Mouse (Mus musculus) cerebellum, postnatal 25 days (tissue): ENCODE measurements around the gene Ivd.

Experiments
- DNase-seq, 2 experiments: peaks; one replicate each; pipeline ENCODE4 v3.0.0; 2021; ENCODE audit warnings: mixed read lengths in 2 of 2

Ivd gene

DNA sequence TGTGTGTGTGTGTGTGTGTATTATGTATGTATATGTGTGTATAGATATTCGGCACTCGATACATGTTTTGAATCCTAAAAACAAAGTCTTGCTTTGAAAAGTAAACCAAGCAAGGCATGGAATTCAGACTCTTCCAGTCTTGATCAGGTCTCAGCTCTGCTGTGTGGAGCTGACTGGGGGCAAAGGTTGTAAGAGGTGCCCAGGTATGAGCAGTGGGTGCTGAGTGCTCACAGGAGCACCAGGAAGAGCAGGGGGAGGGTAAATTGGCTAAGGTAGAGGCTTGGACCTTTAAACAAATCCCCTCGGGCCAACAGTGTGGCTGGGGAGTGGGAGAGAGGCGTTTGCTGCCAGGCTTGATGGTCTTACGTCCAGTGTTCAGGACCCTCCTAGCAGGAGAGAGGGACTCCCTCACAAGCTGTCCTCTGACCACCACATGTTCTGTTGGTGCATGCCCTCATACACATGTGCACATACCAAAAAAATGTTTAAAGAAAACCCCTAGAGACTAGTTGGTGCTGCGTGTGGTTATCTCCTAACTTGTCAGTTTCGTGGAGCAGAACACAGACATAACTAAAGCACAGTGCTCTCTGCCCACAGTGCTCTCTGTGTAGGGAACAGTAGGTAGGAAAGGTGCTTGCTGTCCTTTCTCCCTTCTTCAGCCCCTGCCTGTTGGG lies 49.0 kb downstream of the Ivd start:
- no peak for DNase-seq

DNA sequence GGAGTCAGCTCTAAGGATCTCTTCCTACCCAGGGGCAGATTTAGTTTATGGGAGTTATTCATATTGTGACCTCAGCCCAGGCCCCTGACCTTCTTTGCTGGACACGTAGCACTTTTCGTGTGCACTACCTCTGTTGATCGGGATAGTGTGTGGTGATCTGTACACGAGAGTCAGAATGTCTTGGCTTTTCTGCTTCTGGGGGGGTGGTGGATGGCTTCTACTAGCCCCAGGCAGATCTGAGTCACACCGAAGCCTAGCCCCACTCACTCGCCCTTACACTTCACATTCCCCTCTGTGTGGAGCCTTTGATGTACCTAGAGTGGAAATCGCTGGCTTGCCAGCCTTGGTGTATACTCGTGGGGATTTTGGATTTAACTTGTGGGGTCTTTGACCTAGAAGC lies 51.0 kb downstream of the Ivd start:
- DNase-seq, result no peak

DNA sequence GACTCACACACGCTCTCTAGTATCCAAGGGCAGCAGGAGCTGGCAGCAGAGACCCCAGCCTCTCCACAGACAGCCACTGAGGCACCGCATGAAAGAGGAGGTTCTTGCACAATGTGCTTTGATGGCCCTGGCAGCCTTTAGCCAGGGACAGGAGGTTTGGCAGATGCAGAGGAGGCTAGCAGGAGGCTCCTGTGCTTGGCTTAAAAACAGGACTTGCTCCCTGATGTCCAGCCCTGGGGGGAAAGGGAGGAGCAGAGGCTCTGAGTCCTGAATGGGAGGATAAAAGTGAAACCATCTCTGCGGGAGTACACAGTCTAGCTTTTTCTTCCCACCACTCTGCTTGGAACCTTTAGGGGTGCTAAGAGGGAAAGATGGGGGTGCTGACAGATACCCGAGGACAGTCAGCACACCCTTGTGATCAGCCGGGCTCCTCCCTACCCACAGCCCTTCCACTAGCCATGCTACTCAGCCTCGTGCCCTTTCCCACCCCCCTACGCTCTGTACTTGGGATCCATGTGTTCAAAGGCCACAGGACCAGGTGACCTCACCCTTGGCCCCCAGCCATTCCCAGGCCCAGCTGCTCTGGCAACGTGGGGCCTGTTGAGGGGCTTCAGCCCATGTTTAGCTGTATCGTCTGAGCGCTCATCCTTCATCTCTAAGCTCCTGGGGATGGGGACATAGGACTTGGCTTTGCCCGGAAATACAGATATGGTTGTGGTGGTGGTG lies 52.0 kb downstream of the Ivd start:
- DNase-seq, result peak; percentile 57 to 66

DNA sequence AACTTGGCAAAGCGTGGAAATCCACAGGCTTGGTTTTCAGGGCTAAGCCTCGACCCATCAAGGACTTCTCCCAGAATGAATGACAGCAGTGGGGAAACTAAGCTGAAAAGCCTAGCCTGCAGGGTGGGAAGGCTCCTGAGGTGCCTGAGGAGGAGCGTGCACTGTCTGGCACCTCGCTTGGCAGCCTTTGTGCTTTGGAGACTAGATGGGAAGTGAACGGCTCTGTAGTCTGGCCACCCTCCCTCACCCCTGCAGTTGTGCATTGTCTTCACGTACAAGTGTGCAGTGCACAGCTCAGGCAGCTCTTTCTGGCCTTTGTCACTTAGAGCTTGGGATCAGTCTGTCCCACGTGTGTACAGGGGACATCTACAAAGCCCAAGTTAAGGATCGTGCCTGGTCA lies 52.9 kb downstream of the Ivd start:
- DNase-seq, result no peak

DNA sequence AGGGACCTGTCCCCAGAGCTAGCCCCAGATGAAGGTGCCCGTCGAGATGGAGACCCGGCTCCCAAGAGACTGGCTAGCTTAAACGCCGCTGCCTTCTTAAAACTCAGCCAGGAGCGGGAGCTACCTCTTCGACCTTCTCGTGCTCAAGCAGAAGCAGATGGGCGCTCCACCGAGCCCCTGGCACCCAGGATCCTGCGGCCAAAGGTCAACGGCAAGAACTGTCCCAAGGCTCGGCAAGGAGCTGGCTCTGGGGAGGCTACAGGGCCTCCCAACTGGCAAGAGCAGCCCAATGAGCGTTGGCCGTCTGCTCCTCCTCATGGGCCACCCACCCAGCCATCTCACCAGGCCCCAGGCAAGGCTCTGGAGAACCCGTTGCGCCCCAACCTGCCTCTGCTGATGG lies 54.7 kb downstream of the Ivd start:
- no peak for DNase-seq

DNA sequence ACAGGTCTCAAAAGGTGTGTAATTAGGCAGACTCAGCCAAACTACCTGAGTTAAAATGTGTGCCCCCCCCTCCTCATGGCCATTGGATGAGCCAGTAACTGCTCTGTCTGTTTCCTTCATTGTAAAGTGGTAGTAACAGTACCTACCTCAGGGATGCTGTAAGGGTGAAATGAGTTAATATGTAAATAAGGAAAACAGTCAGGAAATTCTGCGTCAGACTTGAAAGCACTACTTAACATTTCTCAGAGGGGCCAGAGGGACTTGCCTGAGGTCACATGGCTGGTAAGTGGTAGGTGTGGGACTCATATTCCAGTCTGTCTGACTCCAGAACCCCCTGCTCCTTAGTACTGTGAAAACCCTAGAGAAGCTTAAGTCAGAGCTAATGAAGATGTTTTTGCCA lies 56.8 kb downstream of the Ivd start:
- no peak for DNase-seq

DNA sequence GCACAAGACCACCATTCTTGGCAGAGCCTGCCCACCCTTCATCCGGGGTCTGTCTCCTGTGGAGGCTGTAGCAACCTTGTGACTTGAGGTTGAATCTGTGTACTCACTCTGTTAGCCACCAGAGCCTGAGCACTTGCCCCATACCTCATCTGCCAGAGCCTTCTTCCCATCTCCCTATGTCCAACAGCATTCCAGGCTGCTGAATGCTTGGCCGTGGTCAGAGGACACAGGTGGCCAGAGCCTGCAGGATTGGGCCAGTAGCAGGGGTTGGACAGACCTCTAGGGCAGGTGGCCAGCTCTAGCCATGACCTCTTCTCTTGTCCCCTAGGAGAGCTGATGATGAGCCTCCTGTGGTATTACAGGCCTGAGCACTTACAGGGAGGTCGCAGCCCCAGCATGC lies 58.7 kb downstream of the Ivd start:
- DNase-seq, result peak in 1 of 2 experiments; percentile 35

DNA sequence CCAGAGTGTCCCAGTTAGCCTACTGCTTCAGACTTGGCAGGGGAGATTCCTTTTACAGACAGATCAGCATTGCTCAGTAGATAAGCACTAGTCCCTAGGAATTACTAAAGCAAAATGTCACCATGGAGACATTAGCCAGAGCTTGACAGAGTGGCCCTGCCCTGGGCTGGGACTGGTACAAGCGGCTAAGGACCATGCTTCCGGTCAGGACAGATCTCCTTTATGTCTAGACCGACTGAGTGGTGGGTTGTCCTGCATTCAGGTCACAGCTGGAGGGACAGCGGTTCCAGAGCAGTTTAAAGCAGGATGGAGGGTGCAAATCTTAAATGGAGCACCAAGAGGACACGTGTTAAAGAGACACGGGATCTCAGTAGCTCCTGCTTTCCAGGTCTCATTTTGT lies 64.2 kb downstream of the Ivd start:
- DNase-seq, result peak in 1 of 2 experiments; percentile 14

DNA sequence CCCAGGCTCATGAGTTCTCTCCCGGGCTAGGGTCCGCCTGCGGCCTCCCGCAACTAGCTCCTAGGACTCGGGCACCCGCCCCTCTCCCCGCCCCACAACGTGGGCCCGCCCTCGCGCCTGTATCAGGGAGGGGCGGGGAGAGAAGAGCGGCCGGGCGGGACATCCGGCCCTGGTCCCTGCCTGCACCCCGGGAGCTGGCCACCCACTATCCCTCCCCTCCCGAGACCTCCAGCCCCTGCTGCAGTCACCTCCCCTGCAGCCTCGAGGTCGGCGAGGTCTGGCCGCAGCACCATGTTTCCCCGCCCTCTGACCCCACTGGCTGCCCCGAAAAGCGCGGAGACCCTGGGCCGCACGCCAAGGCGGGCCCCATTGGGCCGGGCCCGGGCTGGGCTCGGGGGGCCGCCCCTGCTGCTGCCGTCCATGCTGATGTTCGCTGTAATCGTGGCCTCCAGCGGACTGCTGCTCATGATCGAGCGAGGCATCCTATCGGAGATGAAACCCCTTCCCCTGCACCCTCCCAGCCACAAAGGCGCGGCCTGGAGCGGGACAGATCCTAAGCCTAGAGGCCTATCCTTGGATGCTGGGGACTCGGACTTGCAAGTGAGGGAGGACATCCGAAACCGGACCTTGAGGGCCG lies 64.7 kb downstream of the Ivd start, which contains the start of gene Chst14:
Gene Chst14 (plus strand): TSS at position 136 of the 637 bp plus-strand sequence.
- peak; percentile 60 to 81 for DNase-seq

DNA sequence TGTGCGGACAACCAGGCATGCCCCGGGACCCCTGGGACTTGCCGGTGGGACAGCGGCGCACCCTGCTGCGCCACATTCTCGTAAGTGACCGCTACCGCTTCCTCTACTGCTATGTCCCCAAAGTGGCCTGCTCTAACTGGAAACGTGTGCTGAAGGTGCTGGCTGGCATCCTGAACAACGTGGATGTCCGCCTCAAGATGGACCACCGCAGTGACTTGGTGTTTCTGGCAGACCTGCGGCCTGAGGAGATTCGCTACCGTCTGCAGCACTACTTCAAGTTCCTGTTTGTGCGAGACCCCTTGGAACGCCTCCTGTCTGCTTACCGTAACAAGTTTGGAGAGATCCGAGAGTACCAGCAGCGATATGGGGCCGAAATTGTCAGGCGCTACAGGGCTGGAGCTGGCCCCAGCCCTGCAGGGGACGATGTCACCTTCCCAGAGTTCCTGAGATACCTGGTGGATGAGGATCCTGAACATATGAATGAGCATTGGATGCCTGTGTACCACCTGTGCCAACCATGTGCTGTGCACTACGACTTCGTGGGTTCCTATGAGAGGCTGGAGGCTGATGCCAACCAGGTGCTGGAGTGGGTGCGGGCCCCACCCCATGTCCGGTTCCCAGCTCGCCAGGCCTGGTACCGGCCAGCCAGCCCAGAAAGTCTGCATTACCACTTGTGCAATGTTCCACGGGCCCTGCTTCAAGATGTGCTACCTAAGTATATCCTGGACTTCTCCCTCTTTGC lies 65.4 kb downstream of the Ivd start:
- DNase-seq, result peak in 1 of 2 experiments; percentile 31
